Mouse (Mus musculus) spleen, postnatal 36 days (tissue): ENCODE results near the gene Cyp19a1.

Experiments used
- DNase-seq, 2 experiments: peaks; one replicate each; pipeline ENCODE4 v3.0.0; 2022; ENCODE audit warnings: low spot score in 2 of 2, mixed read lengths in 1 of 2

The Cyp19a1 gene

DNA sequence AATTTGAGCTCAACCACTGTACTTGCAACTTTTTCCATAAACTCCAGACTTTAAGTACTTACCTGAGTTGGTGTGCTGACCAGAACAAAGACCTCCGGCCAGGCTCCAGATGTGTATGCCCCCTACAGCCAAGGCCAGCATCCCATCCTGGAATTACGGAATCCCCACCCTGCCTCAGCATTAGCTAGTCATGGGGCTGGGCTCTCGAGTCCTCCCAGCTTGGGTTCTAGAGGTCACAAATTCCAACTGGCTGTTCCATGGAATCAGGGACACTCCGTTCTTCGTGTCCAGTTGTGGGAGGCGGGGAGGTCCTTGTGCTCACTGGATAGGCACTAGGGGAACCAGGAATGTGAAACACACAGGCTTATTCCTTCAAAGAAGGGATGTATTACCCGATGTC is at the start of gene Cyp19a1:
Gene Cyp19a1 (minus strand): TSS at position 101 of the 400 bp plus-strand sequence.
- DNase-seq, result no peak

DNA sequence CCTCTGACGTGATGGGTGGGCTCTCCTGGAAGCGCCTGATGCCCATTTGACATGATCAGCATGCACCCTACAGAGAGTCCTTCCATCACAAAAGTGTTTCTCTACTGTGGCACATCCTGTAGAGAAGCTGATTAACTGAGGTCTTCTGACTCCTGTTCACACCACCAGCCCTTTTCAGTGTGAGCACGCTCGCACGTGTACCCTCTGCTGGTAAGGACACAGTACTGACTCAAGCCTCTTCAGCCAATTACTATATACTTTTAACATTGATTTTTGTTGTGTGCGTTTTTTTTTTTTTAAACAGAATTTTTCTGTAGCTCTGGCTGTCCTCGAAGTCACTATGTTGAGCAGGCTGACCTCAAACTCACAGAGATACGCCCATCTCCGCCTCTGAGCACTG is 48.5 kb upstream of the Cyp19a1 start:
- no peak for DNase-seq

DNA sequence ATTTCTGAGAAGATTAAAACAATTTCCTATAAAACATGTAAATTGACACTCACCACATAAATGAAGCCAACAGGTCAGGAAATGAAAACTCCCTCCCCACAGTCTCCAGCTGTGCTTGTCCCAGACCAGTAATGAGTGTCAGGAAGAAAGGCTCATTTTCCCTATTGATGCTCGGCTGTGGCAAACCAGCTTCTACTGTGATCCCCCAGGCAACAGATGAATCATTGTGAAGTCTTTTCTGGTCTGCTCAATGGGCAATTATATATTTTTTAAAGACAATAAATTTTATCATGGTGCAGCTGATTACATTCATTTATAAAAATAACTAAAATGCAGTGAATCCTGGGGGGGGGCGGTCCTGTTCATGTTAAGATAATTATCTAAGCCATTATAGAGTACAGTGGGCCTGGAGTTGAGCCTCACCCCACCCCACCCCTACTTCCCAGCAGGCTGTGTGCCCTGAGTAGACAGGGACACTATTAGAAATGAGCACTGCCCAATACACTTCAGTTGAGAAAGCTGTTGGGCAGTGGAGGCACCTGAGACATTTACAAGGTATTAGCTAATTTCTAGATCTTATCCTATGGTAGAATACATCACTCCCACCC is 40.9 kb upstream of the Cyp19a1 start:
- DNase-seq, result no peak

DNA sequence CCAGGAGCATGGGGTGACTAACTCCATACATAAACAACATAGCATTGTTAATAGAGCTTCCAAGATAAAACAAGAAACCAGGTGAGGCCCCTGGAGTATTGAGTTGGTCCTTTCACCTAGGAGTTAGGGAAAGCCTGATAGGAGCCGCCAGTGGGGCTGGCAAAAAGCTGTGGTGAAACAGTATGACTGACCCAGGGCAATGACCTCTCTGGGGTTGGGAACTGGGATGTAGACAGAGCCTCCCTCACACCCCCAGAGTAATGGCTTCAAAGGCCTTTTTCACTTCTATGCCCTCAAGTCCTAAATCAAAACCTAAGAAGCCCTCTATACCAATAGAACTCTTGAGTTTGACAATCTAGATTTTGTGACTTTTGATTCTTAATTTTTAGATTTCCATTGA is 40.3 kb upstream of the Cyp19a1 start:
- no peak for DNase-seq

DNA sequence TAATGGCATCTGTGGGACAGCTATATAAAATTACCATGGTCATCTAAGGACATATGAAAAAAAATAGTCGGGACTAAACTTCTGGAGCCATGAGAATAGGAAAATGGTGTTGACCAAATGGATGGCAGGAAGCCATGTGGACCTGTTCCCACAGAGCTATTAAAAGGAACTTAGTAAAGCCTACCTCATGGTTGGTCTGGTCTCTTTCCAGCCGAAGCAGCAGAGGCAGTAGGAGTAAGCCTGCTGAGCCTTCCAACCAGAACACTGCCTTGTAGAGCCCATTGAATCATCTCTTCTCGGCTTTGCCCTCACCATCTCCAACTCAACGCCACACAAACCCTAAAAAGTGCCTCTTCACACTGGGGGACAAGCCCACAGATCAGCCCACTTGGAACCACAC is 33.3 kb upstream of the Cyp19a1 start:
- DNase-seq, result no peak

GRCm38 (mm10) chr9:54299792-54300191 is 31.9 kb upstream of the Cyp19a1 start:
- DNase-seq, result no peak

DNA sequence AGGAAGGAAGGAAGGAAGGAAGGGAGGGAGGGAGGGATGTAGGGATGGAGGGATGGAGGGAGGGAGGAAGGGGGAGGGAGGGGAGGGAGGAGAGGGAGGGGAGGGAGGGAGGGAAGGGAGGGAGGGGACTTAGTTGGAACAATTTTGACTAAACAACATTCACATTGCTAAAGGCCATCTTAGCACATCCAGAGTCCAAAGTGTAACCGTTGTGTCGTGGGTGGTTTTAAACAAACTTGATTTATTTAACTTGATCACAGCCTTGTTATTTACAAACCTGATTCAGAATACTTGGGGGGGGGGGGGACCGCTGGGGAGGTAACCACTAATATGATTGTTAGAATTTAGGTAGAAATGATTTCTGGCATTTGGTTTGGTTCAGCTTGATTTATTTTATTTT is 31.5 kb upstream of the Cyp19a1 start:
- no peak for DNase-seq

DNA sequence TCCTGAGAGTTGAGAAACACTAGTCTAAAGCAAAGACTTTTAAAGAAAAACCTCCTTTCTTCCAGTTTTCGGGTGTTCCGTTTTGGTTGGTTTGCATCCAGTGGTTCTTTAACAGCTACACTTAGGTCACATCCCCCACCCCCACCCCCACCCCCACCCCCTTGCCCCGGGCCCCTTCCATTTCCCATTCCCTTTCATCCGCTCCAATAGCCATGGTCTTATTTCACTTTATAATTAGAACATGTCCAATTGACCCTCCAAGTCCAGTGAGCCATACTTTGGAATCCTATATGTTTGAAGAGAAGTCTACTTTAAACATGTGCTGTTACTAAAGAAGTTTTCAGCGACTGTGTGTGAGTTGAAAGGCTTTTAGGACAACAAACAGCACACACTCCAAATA is 19.9 kb upstream of the Cyp19a1 start:
- DNase-seq, result no peak

GRCm38 (mm10) chr9:54286331-54286987 is 18.5 kb upstream of the Cyp19a1 start, which contains the start of gene Gldn:
Gldn (plus strand) TSS chr9:54286486.
- DNase-seq, result no peak

DNA sequence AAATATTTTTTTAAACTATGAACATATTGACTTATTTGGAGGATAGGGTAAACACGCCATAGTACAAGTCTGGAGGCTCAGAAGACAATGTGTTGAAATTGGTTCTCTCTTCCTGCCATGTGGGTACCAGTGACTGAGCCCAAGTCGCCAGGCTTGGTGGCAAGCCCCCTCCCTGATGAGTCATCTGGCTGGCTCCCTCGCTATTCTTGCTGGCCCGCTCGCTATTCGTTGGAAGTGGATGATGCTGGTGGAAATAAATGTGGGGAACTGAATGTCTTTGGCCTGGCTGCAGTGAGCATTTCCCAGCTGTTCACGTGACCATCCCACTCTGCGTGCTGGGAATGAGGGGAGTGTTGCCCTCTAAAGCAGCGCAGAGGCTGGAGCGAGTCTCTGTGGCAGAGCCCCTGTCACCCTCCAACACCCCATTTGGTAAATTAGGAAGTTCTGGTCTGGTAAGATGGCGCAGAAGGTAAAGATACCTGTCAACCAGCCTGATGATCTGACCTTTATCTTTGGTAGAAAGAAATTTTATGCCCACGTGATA is 11.2 kb upstream of the Cyp19a1 start:
- no peak for DNase-seq

DNA sequence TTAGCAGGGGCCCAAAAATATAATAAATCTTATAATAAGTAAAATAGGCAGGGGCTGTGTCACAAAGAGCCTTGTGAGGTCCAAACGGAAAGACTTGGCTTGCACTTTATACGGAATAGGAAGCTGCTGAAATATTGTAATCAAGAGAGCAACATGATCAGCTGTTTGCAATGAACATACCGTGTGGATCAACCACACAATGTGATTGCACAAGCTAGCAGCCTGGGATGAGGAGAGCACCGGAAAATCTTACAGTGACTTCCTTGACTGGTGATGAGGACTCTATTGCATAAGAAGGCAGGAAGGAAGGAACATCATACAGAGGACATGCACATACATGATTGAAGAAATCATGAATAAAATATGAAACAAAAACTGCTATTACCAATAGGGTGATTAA is 7.4 kb upstream of the Cyp19a1 start:
- DNase-seq, result no peak

DNA sequence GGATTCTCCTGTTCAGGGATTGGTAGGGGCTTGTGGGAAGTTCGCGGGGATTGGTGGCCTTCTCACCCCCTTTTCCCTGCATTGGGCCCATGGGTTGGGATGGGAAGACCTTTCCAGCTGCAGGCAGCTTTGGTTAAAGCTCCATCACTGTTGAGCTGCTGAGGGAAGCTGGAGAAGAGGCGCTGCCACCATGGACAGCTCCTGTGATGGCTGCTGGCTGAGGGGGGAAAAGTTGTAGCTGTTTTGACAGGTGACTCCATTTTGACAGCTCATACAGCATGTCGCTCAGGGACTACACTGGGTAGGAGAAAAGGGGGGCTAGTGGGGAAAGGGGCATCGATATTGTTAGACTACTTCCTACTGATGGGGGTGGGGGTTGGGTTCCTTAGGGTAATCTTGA is 3.0 kb upstream of the Cyp19a1 start:
- DNase-seq, result no peak

- DNase-seq, result no peak
These were observed 2.1 kb upstream of the Cyp19a1 start for GRCm38 (mm10) chr9:54269987-54270386.

GRCm38 (mm10) chr9:54264754-54265153 is 3.2 kb downstream of the Cyp19a1 start:
- DNase-seq, result no peak

DNA sequence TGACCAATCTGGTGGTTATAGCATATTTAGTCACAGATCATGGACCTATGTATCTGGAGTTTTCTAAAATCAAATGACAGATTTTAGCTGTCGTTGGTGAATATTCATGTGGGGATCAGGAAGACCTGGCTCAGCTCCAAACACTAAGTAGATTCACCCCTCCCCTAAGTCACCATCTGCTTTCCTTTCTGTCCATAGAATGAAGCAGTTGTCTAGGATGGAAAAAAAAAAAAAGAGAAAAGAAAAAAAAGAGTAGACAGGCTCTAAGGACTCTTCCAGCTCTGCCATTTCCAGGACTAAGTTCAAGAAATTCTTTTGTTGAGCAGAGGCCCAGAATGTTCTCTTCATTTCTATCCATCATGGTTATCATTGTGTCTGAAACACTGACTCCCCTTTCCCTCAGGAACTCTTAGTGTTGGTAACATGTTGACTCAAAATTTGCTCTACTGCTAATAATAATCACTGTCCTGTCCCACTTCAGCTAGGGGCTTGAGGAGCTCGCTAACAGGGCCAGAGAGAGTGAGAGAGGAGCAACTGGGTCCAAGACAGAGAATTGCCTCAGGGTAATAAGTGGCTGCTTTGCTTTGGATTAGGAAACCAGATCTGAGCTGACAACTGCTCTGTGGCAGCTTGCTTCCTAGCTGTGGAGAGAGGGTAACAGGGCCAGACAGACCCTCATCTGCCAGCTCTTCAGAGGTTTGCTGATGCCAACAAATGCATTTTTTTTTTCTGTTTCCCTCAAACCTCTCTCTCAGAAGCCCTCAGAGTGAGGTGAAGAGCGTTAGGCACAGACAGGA is 22.8 kb downstream of the Cyp19a1 start:
- DNase-seq, result no peak

GRCm38 (mm10) chr9:54227580-54227979 is 40.3 kb downstream of the Cyp19a1 start:
- no peak for DNase-seq

DNA sequence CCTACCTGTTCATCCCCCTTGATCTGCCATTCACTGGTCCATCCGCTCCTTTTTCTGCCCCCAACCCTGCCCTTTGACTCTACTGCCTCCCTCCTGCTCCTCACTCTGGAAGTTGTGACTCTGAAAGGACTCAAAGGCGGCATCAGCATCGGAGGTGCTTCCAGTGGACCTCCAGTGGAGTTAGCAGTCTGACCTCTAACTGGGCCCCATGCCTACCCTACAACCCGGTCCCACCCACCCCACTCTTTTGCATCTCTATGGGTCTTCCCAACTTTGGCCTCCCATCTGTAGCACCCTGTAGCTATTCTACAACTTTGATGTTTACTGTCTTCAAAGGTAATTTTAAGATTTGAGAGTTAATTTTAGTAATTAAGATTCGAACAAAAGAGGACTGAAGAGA is 51.4 kb downstream of the Cyp19a1 start:
- no peak for DNase-seq

- DNase-seq, result no peak
These were observed 53.0 kb downstream of the Cyp19a1 start for GRCm38 (mm10) chr9:54214881-54215280.

DNA sequence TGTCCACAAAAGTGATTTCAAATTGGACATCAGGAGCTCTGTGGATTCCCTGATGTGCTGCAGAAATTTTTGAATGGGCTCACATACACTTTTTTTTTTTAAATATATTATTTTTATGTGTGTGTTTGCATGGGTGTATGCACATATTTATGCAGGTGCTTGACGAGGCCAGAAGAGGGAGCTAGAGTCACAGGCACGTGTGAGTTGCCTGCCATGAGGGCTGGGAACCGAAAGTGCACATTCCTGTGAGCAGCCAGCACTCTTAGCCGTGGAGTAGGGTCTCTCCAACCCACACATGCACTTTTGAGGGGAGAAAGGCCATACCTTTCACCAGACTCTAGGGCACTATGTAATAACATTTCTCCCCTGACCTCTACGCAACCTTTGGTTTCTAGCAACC is 73.1 kb downstream of the Cyp19a1 start:
- DNase-seq, result no peak

- no peak for DNase-seq
These were observed 76.5 kb downstream of the Cyp19a1 start for GRCm38 (mm10) chr9:54191435-54191834.

DNA sequence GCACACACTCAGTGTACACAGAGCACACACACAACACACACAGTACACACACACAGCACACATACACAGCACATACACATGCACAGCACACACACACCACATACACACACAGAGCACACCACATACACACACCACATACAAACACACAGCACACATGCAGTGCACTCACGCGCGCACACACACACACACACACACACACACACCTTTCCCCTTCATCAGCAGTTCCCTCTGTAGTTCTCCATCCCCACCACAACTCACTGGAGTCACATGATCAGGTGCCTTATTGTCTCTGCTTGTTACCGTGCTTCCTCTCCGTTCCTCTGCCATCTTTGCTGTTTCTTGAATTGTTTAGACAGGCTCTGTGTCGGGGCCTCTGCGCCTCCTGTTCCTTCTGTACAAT is 85.4 kb downstream of the Cyp19a1 start:
- no peak for DNase-seq

GRCm38 (mm10) chr9:54181330-54181729 is 86.6 kb downstream of the Cyp19a1 start:
- DNase-seq, result no peak

DNA sequence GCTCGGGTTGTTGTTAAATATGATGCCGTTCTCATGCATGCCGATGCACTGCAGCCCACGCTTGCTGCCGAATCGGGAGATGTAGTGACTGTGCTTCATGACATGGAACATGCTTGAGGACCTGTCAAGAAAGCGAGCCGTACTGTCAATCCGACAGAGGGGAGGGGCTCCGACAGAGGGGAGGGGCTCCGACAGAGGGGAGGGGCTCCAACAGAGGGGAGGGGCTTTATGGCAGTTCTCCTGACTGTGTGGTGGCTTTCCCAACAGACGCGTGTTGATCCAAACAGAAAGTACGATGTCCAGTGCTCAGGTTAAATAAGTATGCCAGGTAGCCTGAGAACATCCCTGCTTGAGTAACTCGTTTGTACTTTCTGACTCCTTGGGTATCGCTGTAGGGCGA is 87.7 kb downstream of the Cyp19a1 start:
- DNase-seq, result no peak
